Mouse (Mus musculus): ENCODE measurements around the gene Nmnat3.

DNA sequence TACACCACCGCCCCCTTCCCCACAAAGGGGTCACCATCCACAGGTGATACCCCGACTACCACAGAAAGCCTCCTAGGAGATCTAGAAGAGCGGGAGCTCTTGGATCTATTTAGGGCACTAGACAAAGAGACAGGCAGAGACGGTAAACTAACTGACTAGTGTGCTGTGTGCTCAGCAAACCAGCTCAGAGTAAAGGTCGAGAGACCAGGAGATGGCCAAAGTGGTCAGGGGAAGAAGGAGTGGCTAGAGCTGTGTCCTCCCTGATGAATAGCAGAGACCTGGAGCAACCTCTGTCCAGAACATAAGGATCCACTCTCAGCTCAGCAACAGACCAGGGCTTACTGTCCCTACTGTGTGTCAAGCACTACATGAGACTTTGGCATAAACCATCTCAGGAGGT lies 135.4 kb downstream of the Nmnat3 start, which contains the start of gene Rbp1:
- TF ChIP-seq POLR2A (IDR thresholded peaks at IDR 0.05; ENCODE audit: low read depth, low read length) (no peak), CTCF (IDR thresholded peaks at IDR 0.05; ENCODE audit: extremely low read depth, insufficient read depth, insufficient read length, insufficient replicate concordance) (no peak)

Data from spleen, adult 2 months (tissue).